Mouse (Mus musculus): ENCODE data around the gene Dock10.

- TF ChIP-seq CTCF (IDR thresholded peaks at IDR 0.05; ENCODE audit: insufficient read depth, low read depth, low read length) (no peak), POLR2A (IDR thresholded peaks at IDR 0.05; ENCODE audit: insufficient read depth, low read depth, low read length) (no peak)
Observed at GRCm38 (mm10) chr1:80722647-80723046, 35.7 kb downstream of the Dock10 start.
